Mouse (Mus musculus): Measurements from ENCODE around the gene Sema5a. TPM values are rescaled to one million over a fixed set of nuclear protein-coding genes. Genes with fewer than 3 reads are reported as not detected.
"Not testable (repeated sequence)": the region's sequence is repeated elsewhere in the genome, so short reads cannot be mapped to it uniquely, and the experiment has no call there.

Gene Sema5a
- not detected for polyA plus RNA-seq (2017; shearing (Covaris generic))

DNA sequence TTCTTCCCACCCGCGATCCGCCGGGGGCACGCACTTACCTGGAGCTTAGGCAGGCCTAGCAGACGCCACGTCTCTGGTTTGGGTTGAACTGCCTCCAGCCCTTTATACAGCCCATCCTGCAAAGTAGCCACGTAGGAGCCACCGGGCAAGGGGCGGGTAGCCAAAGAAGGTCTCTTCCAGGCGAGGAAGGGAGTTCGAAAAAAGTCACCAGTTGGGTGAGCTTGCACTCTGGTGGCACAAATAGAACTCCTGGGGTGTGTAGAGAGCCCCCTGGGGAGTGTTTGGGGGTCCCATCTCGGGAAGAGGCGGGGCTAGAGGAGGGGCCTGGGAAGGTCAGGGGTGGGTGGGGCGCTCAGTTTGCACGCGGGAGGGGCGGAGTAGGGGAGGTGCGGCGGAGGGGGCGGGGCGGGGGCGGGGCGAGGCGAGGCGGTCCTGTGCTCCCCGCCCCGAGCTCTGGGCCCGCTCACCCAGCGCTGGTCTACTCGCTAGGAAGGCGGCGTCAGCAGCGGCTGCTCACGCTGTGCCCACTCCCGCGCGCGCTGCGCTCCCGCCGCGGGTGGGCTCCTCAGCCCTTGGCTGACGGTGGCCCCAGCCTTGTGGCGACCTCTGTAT lies at the start of gene Sema5a:
TSS of gene Sema5a (plus strand) at position 467 of the 612 bp plus-strand sequence.
- ATAC-seq = no peak

DNA sequence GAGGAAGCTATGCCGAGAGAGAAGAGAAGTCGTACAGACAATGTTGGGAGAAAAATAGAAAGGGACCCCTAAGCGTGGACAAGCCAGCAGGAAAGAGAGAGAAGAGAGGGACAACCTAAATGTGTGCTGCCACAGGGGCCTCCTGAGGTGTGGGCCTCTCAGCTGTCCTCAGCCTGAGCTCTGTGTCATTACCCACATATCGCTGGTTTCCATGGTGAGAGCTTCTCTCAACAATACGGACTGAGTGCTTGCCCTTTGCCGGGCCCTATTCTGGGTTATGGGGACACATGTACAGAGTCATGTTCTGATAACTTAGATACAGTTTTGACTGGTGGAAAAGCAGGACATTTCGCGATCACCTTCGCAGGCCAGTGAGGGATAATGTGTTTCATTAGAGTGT lies 46.5 kb upstream of the Sema5a start:
- no peak for ATAC-seq

DNA sequence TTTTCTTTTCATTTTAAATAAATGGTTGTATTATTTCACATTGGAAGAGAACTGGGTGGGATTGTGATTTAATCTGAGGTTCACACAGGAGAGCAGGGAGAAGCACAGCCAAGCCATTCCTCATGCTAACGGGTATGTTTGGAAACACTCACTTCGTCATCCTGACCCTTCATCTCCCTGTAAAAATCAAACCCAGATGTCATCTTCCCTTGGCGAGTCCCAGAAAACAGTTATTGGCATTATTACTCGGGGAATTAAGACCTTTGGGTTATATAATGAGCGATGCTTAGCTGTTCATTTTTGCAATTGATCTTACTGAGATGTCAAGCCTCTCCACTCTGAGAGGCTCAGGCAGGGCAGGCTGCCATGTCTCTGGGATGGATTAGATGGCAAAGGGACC lies 46.0 kb upstream of the Sema5a start:
- ATAC-seq = no peak

DNA sequence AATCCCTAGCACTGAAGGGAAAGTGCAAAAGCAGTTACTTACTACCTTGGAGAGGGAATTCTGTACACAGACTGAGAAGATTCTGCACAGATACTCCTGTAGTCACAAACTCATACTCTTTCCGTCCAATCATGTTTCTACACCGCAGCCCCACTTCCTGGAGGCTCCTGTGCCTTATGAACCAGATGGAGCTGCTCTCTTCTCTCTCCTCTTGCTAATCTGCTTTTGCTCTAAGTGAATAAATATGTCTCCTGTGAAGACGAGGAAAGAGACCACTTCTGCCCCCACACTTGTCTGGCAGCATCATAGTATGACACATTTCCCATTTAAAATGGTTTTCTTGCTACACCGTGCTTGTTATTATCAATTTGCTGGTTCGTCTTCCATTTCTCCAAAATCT lies 41.4 kb upstream of the Sema5a start:
- no peak for ATAC-seq

DNA sequence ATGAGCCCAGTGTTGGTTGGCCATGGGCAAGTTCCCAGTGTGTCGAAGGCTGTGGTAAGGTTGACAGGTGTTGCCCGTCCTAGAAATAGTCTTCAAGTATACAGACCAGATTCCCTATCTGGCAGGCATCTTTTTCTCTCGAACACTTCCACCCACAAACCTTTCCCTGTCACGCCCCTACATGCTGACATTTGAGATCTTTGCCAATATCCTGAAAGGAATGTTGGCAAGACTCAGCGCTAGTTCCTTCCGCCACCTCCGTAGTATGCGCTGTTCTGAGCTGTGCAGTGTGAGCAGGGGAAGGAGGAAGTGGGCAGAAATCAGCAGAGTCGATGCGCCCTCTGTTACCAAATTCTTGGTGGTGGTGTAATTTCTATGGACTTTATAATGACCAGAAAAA lies 39.7 kb upstream of the Sema5a start:
- ATAC-seq = no peak

- not testable (repeated sequence) for ATAC-seq
Observed at GRCm38 (mm10) chr15:32214687-32215086, 29.9 kb upstream of the Sema5a start.

- ATAC-seq = no peak
Observed at GRCm38 (mm10) chr15:32223028-32223427, 21.6 kb upstream of the Sema5a start.

DNA sequence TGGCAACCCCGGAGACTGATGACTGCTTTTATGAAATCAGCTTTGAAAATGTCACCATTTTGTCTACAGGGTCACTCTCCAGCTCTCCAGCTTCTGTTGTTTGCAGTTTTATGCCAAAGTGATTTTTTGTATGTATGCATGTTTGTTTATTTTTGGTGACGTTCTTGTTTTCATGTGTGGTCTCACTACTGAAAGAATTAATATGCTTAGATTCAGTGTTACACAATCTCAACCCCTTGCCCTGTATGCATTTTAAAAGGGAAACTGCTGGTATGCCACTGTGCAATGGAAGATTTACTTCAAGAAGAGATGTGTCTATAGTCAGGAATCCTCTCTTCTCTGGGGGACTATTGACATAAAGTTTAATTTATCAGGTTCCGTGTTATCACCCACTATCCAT lies 19.2 kb upstream of the Sema5a start:
- ATAC-seq = no peak

- ATAC-seq = no peak
Observed at GRCm38 (mm10) chr15:32226381-32226780, 18.2 kb upstream of the Sema5a start.

GRCm38 (mm10) chr15:32226888-32227395 lies 17.7 kb upstream of the Sema5a start:
- ATAC-seq = no peak

GRCm38 (mm10) chr15:32230066-32230465 lies 14.5 kb upstream of the Sema5a start:
- ATAC-seq = no peak

GRCm38 (mm10) chr15:32232189-32232588 lies 12.4 kb upstream of the Sema5a start:
- no peak for ATAC-seq

- ATAC-seq = not testable (repeated sequence)
Observed at GRCm38 (mm10) chr15:32232666-32233141, 11.9 kb upstream of the Sema5a start.

DNA sequence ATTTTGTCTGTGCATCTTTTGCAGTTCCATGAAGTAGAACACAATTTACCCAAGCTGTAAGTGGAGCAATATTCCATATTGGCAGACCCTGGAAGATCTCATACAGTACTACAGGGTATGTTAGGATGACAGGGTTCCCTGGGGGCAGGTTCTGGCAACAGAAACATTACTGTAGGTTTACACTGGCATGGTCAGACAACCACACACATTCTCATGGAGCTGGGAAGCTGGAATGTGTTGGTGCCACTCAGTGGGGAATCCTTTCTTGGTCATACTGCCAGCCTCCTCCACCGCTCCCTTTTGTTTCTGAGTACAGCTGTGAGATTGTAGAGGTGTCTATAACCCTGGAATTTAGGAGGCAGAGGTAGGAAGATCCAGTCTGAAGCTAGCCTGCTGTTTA lies 11.2 kb upstream of the Sema5a start:
- no peak for ATAC-seq

GRCm38 (mm10) chr15:32239099-32239498 lies 5.5 kb upstream of the Sema5a start:
- ATAC-seq = no peak

- no peak for ATAC-seq
Observed at GRCm38 (mm10) chr15:32240159-32240558, 4.5 kb upstream of the Sema5a start.

- ATAC-seq = no peak
Observed at GRCm38 (mm10) chr15:32241666-32242065, 2.9 kb upstream of the Sema5a start.

DNA sequence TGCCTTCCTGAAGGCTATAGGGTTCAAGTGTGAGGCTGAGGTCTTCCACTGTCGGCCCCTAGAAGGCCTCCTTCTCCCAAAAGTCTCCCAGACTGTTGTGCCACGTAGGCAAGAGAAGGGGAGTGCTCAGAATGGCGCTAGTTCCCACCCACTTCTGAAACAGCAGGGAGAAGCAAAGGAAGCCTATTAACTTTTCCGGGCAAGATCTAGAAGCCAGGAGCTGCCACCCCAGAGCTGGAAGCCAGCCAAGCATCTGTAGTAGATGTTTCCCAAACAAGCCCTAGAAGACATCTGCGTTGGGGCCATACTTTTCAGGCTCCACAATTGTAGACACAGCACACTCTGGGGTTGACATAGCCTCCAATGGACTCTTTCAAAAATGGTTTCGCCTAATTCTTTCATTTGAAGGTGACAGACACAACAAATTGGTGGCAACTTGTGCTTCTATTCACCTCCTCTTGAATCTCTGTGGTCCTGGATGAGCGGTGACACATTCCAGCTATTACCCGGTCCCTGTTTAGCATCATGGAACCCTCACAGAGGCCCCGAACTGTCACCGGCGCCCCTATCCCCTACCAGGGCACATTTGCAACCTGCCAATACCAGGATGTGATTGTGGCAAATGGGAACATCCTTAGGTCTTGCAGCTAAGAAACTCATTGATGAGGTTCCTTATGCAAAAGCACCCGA lies 1.4 kb upstream of the Sema5a start:
- ATAC-seq = no peak

GRCm38 (mm10) chr15:32243824-32244223 lies 786 bp upstream of the Sema5a start:
- no peak for ATAC-seq

DNA sequence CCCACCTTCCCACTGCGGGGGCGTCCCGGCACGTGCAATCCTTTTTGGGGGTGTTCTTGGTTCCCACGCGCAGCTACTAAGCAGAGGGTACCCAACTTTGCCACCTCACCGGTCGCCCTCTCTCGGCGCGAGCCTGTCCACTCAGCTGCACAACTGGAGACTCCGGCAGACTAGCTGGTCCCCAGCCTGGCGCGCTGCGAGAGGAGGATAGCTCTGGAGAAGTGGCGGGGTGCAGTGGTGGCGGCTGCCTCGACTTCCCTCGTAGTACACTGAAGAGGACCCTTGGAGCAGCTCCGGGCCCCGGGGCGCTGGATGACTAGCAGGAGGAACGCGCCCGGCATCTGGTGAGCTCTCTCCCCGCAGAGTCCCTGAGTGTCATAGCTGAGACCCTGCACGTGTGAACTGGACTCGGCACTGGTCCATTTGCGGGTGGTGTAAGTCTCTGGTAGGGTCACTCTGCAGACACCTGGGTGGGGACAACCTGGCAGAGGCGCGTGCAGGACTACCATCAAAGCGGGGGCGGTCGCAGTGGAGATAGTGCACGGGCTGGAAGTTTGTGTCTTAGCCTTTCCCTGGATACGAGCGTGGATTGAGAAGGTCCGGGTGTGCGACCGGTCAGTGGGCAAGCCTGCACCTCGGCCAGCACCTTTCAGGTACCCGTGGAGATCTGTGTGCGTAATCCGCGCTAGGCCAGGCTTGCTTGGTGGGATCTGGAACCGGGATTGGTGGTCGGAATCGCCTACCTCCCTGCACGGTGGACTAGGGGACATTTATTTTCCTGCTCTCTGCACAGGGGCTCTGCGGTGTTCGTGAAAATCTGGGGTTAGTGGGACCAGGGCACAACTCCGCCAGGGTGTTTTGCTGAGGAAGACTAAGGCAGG lies 586 bp downstream of the Sema5a start:
- no peak for ATAC-seq

- no peak for ATAC-seq
Observed at GRCm38 (mm10) chr15:32245837-32246670, 1.4 kb downstream of the Sema5a start.

GRCm38 (mm10) chr15:32247281-32247680 lies 2.7 kb downstream of the Sema5a start:
- ATAC-seq = no peak

All from activated CD4-positive, CD25-positive, alpha-beta regulatory T cell, adult 4 months (primary cell).